Mouse (Mus musculus) adipose tissue, adult 10 weeks (tissue): ENCODE data around the gene Bglap3. TPM values are rescaled to one million over a fixed set of nuclear protein-coding genes. Genes with fewer than 3 reads are reported as not detected.

Experiments
- polyA plus RNA-seq: library from polyadenylated mRNA; stranded (reverse); fragments of 350-450 nt; fragmentation: Illumina TruSeq; extraction: RNeasy Lipid Tissue Mini Kit (QIAGEN cat#74804); gene quantifications from one replicate; pipeline ENCODE4 v1.2.3, GENCODE M21; 2014; ENCODE audit warnings: low read depth, low replicate concordance

Gene Bglap3
- 173 TPM for polyA plus RNA-seq

DNA sequence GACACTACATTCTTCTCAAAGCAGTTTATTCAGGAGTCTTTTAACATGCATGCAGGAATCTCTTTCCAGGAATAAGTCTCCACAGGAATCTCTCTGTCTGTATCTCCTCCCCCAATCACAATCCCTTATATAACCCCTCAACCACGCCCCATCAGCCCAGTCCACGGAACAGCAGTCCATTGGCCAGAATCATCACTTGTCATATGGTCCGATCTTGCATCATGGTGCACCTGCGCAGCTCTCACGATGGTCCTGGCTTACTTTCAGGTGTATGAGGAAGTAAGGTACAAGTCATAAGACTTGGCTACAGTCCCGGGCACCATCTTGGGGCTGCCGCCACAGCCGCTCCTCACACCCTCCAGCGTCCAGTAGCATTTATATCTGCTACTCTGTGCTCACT lies at the start of gene Bglap3:
Gene Bglap3, minus strand, starts transcription at position 101 of the 400 bp plus-strand sequence.

DNA sequence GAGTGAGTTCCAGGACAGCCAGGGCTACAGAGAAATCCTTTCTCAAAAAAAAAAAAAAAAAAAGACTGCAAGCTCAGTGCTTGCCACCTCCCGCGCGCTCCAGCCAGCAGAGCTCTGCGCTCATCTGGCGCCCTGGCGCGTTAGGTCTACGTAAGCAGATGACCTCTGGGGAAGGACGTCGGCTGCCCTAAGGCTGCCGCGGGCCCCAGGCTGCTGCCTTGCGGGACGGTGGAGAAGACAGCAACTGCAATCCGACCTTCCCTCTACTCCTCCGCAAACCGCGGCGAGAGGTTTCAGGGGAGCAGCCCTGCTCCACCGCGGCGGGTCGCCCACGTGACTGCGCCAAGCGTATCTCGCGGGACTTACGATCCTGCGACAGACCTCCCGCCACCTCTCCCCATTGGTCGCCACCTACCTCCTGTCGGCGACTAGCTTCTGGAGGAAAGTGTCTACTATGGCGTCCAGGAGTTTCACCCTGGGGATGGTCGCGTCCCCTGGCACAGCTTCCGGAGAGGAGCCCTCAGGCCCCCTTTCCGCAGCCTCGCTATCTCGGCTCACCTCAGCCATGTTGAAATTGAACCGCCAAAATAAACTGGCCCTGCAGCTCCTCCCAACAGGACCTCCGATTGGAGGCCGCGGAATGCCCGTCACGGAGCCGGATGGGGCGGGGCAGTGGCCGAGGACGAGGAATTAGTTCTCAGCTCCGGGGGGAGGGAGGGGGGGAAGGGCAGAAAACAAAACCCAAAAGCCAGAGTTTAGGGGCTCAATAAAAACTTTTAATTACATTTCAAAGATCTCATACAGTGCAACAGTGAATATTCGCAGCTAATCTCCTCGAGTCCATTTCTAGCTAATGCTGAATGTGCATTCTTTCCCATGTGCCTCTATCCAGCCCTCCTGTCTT lies 37.5 kb upstream of the Bglap3 start, which contains the start of gene Pmf1:
Gene Pmf1, minus strand, starts transcription at position 591 of the 904 bp plus-strand sequence.

DNA sequence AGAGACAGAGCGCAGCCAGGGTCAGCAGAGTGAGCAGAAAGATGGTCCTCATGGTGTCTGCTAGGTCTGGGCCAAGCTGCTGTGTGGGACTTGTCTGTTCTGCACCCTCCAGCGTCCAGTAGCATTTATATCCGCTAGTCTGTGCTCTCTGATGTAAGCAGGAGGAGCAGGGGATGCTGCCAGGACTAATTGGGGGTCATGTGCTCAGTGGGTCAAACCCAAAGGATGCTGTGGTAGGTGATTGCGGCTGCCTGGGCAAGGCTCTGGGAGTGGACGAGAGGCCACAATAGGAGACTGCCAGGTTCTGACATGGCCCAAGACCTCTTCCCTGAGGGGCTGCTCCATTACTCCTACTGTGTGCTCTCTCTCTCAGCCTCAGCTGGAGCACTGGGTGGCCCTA lies 11.8 kb upstream of the Bglap3 start, which contains the start of gene Bglap:
Gene Bglap, minus strand, starts transcription at position 101 of the 400 bp plus-strand sequence.

DNA sequence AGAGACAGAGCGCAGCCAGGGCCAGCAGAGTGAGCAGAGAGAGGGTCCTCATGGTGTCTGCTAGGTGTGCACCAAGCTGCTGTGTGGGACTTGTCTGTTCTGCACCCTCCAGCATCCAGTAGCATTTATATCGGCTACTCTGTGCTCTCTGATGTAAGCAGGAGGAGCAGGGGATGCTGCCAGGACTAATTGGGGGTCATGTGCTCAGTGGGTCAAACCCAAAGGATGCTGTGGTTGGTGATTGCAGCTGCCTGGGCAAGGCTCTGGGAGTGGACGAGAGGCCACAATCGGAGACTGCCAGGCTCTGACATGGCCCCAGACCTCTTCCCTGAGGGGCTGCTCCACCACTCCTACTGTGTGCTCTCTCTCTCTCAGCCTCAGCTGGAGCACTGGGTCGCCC lies 6.1 kb upstream of the Bglap3 start, which contains the start of gene Bglap2:
Gene Bglap2, minus strand, starts transcription at position 101 of the 400 bp plus-strand sequence.

DNA sequence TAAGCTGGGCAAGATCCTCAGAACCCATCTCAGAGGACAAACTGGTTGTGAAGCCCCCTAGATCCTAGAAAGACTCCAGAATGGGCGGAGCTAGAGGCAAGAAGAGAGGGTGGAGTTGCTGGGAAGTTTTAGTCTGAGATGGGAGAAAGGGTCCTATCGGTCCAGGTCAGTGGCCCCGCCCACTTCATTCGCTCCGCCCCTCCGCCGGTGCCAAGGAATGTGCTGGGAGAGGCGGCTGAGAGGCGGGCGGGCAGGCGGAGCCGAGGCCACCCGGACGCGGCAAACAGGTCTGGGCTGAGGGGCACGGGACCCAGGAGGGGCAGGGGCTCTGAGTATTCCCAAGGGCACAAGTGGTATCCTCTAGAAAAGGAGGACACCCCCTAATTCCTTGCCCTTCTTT lies 8.2 kb downstream of the Bglap3 start, which contains the start of gene Paqr6:
Gene Paqr6, plus strand, starts transcription at position 248 of the 400 bp plus-strand sequence.

DNA sequence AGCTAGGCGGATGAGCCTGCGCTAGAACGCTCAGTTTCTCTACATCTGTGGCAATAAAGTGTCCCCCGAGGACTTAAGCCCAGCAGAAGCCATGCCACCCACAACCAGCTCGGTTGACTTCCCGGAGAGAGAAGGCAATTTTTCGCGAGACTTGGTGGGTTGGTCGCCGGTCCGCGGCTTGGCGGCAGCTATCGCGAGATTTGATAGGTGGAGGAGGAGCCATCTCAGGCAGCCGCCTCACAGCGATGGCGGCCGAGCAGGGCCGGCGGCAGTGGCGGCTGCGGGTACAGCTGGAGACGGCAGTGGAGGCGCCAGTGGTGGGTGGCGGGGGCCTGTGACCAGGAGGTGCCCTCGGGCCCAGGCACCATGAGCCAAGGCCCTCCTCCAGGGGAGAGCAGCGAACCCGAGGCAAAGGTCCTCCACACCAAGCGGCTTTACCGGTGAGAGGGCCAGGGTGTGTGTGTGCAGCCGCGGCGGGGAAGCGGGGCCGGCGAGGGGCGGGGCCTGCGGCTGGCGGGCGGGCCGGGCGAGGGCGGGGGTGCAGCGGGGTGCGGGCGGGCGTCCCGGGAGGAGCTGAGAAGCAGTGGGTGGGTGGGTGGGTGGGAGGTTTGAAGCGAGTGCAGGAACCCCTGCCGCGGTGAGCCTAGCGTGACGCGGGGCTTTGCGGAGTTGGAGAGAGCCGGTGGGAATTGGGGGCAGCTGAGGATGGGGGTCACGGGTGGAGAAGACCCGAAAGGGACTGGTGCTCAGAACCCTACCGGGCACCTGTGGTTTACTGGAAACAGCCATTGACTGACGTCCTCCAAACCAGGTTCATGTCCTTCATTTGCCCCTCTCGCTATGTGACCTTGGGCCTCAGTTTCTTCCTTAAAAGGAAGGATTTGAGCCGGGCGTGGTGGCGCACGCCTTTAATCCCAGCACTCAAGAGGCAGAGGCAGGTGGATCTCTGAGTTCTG lies 36.2 kb downstream of the Bglap3 start, which contains the start of the genes Tmem79 and Smg5:
Gene Tmem79, minus strand, starts transcription at position 91 of the 956 bp plus-strand sequence.
Gene Smg5, plus strand, starts transcription at position 203 of the 956 bp plus-strand sequence.

DNA sequence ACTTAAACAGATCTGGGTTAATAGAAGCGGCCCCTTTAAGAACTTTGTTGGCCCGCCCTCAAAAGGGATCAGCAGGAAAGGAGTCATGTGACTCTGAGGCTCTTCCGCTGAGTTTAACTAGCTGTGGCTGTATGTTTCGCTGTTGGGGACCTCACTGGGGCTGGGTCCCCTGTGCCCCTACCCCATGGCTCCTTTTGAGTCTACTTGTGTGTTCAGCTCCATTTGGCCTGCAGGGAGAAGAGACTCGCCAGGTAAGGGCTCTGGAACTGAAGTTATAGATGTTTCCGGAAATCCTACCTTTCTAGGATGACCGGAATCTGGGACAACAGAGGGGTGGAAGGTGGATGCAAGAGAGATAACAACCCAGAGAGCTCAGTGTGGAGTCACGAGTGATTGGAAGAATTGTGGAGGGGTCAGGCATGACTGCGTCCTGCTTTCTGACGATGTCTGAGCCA lies 47.6 kb downstream of the Bglap3 start, which contains the start of gene Glmp:
Gene Glmp, plus strand, starts transcription at position 73 of the 455 bp plus-strand sequence.

Other genes starting within 250 kb of the Bglap3 start
- gene Mef2d, start 230.4 kb downstream of the Bglap3 start, polyA plus RNA-seq = 35.4 TPM
- gene Rhbg, start 118.0 kb downstream of the Bglap3 start, polyA plus RNA-seq = 18.7 TPM
- gene Gm38392, start 85.5 kb downstream of the Bglap3 start, polyA plus RNA-seq = 1.2 TPM
- gene Tsacc, start 75.7 kb downstream of the Bglap3 start, polyA plus RNA-seq = 19.4 TPM
- 122 TPM for gene Cct3, start 75.6 kb downstream of the Bglap3 start, polyA plus RNA-seq
- gene Glmp, start 47.7 kb downstream of the Bglap3 start, polyA plus RNA-seq = 227 TPM
- gene Tmem79, start 36.6 kb downstream of the Bglap3 start, polyA plus RNA-seq = 7.7 TPM
- gene Smg5, start 36.5 kb downstream of the Bglap3 start, polyA plus RNA-seq = 42.6 TPM
- 5.8 TPM for gene Paqr6, start 8.2 kb downstream of the Bglap3 start, polyA plus RNA-seq
- gene Bglap2, start 6.0 kb upstream of the Bglap3 start, polyA plus RNA-seq = not detected
- gene Bglap, start 11.7 kb upstream of the Bglap3 start, polyA plus RNA-seq = not detected
- gene Pmf1, start 37.6 kb upstream of the Bglap3 start, polyA plus RNA-seq = 17.2 TPM
- 29.8 TPM for gene Slc25a44, start 52.4 kb upstream of the Bglap3 start, polyA plus RNA-seq
- gene Sema4a, start 88.4 kb upstream of the Bglap3 start, polyA plus RNA-seq = 101 TPM
- gene Lmna, start 137.2 kb upstream of the Bglap3 start, polyA plus RNA-seq = 75.5 TPM
- 2.9 TPM for gene Mex3a, start 159.7 kb upstream of the Bglap3 start, polyA plus RNA-seq
- gene Rab25, start 175.6 kb upstream of the Bglap3 start, polyA plus RNA-seq = 66.8 TPM
- gene Lamtor2, start 180.3 kb upstream of the Bglap3 start, polyA plus RNA-seq = 161 TPM
- gene Ubqln4, start 181.0 kb upstream of the Bglap3 start, polyA plus RNA-seq = 51.1 TPM
- 239 TPM for gene Ssr2, start 203.1 kb upstream of the Bglap3 start, polyA plus RNA-seq
- gene Arhgef2, start 233.2 kb upstream of the Bglap3 start, polyA plus RNA-seq = 39.9 TPM